Mouse (Mus musculus): ENCODE data around the gene Gm21983.

The Gm21983 gene

DNA sequence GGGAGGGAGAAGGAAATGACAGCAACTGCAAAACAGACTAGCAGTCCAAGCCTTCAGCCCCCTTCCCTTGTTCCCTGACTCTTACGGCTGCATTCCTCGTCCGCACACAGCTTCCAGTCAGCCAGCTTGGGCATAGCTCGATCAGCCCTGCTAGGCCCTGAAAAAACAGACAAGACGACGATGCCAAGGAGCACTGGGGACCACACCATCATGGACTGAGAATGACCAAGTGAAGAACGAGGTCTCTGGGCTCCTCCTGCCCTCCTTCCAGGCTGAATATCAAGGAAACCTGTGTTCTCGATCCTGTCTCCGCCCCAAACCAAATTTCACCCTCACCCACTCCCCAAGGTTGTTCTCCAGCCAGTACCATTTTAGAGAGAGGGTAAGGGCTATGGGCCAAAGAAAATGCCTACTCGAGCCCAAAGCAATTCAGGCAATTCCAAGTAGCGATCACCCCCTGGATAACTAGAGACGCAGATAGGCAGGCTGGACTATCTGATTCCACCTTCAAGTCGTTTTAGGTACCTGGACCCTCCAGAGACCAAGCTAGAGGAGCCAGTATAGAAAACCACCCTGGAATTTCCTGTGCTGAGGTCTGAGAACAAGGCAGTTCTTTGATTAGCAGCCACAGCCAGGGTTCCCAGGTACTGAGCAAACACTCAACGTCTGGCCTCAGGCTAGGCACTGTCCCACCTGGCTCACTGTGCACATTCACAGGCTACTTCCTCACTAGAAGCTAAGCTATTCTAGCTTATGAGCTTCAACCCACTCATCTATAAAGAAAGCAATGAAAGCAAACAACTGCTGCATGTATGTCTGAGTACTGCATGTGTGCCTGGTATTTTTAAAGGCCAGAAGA lies at the start of gene Gm21983, which contains the start of gene Mia:
TSS of gene Gm21983 (minus strand) at position 250 of the 859 bp plus-strand sequence.
TSS of gene Mia (minus strand) at position 321 of the 859 bp plus-strand sequence.
- DNase-seq (ENCODE audit: low read depth) = no peak

DNA sequence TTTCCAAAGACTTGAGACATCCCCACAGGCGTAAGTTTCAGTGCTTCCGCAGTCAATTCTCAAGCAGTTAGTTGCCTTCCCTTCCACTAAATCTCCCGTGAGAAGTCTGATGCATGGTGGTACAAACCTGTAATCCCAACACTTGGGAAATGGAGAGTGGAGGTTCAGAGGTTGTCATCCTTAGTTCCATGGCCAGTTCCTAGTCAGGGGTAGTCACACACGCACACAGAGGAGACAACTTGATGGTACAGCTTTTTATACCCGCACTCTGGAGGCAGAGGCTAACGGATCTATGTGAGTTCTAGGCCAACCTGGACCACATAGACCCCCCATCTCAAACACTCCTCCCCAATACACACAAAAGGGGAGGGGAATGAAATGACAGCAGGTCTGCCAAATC lies 48.0 kb upstream of the Gm21983 start:
- DNase-seq (ENCODE audit: low read depth) = no peak

DNA sequence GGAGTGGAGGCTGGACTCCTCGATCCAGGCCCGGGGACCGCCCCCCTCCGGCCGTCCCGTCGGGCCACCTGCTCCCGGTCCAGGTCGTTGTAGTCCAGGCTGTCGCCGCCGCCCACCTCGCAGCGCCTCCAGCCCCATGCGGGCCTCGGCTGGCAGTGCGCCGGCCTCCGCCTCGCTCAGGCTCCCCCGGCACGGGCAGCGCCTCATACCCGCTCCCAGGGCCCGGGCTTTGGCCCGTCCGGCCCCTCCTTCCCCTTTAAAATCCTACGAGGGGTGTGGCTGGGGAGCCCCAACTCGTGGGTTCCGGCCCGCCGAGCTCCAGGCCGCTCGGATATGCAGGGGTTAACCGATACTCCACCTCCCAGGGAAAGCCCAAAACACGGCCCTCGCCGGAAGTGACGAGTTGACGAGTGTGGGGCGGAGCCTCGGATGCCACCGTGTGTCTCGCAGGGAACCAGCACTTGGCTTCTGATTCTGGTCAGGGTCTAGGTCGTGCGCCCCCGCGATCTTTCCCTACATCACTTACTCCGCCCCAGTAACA lies 47.5 kb upstream of the Gm21983 start, which contains the start of gene Itpkc:
TSS of gene Itpkc (minus strand) at position 381 of the 541 bp plus-strand sequence.
- peak; percentile 94 for DNase-seq (ENCODE audit: low read depth)

DNA sequence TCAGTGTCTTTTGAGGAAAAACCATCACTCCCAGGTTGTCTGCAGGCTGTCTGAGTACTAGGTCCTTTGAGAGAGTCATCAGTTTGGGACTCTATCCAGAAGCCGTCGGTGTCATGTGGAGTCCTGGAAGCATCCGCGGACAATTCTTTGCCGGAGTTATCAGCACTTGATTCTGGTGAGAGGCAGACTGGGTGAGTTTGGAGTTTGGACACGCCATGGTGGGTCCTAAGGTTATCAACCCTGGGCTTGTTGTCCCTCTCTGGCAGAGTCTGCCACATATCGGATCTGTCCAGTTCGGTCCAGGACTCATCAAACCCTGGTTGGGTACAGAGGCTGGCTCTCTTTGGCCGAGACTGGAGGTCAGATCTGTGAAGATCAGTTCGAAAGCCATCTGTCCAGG lies 46.8 kb upstream of the Gm21983 start:
- DNase-seq (ENCODE audit: low read depth) = no peak

DNA sequence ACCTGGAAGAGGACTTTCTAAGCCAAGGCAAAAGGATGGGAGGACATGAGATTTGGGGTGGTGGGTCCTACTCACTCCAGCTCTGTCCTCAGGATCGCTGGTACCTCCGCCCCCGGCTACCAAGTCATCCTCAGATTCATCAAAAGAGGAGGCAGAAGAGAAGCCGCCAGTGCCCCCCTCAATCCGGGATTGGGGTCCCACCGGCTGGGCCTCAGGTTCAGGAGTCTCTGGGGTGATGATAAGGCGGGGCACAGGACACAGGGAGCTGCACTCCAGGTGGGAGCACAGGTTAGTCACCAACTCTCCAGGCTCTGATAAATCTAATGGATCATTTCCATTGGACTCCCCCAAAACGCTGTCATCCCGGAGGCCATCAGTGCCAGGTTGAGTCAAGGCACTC lies 46.4 kb upstream of the Gm21983 start:
- no peak for DNase-seq (ENCODE audit: low read depth)

DNA sequence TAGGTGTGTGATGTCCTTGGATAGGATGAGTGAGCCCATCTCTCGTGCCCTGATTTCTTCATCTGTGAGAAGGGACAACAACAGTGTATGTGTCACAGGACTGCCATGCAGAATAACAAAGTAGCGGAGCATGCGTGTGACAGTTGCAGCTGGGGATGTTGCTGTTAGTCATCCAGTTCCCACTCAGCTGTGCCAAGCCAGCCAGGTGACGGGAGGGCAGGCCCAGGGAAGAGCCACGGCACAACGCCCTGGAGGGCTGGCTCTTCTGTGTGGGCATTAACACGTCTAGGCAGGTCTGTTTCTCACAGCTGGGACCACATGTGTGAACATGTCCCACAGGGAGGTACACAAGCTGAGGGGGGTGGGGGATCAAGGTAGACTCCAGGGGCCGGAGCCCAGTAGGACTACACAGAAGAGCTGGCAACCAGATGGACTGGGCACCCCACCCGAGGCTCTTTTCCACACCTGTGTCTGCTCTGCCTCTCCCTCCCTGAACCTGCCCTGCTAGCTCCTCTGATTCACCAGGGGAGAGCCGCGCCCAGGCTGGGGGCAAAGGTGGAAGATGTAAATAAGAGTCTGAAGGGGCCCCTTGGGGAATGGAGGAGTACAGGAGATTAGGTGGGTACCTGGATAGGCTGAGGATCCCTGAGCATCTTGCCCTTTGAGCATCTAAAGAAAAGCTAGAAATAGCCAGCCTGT lies 44.1 kb upstream of the Gm21983 start:
- no peak for DNase-seq (ENCODE audit: low read depth)

DNA sequence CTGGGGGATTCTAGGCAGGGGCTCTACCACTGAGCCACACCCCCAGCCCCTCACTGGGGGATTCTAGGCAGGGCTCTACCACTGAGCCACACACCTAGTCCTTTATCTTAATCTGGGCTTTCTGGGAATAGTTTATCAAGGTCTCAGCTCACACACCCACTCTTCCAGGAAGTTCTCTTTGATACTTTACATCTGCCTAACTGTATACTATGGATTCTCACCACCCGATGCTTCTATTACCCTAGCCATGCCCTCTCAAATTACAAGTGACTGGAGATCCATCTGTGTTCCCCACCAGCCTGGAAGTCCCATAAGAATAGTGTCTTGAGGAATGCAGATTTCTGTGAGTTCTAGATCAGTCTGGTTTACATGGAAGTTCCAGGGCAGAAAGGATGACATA lies 41.7 kb upstream of the Gm21983 start:
- DNase-seq (ENCODE audit: low read depth) = peak; percentile 48

DNA sequence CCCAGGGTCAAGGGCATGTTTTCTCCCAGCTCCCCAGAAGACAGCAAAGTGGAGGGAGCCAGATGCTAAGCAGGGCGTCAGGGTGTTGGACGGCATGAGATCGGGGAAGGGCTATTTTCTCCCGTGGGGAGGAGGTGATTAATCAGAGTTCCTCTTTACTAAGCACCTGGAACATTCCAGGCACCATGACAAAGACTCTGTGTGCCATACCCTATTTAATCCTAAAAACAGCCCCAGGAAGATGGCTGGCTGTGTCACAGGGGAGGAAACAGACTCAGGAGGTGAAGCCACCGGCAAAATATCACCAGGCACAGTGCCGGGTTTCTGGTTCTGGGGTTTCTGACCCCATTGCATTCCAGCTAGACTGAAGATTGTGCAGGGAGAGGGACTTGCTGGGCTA lies 41.1 kb upstream of the Gm21983 start:
- no peak for DNase-seq (ENCODE audit: low read depth)

DNA sequence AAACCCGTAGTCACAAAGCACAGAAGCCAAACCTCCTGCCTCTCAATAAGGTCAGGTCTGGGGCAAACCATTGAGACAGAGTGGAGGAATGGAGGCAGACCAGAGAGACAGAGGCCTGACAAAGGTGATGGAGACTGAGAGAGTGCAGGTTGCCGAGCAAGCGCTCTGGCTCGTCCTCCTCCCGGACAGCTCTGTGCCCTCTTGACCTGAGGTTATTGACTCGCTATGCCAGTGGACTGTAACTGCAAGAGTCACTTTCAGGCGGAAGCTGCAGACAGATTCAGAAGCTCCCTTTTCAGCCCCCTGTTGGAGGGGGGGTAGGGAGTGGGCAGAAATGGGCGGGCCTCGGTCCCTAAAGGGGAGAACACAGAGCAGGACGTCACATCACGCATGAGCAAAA lies 39.1 kb upstream of the Gm21983 start:
- no peak for DNase-seq (ENCODE audit: low read depth)

DNA sequence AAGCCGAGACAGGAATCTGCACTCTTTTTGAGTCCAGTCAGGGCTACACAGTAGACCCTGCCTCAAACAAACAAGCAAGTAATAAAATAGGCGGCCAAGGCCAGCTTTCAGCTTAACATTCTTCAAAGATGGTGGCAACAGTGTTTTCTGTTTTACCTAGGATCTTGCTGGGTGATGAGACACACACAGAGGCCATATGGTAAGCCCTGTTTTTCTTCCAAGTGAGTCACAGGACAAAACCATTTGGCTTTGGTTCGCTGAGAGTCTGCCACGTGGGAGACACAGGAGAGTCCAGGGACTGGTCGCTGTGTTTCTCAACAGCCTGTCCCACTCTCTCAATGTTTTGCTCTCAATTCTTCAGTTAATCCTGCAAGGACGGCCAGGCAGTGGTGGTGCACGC lies 37.7 kb upstream of the Gm21983 start:
- no peak for DNase-seq (ENCODE audit: low read depth)

DNA sequence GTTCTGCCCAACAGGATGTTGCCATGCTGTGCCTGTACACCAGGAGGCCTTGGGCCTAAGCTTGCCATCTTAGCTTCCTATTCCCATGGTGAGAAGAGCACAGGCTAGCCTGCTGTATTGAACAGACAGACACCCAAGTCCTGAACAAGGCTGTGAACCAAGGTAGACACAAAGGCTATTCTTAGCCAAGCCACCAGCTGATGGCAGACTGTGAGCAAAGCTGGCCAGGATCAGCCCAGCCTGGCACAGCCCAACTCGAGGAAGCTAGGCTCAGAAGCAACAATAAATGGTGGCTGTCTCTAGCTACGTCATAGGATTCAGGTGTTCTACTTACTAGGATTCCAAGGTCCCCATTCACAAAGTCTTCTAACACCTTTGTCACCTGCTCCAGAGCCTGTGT lies 31.7 kb upstream of the Gm21983 start:
- DNase-seq (ENCODE audit: low read depth) = no peak

DNA sequence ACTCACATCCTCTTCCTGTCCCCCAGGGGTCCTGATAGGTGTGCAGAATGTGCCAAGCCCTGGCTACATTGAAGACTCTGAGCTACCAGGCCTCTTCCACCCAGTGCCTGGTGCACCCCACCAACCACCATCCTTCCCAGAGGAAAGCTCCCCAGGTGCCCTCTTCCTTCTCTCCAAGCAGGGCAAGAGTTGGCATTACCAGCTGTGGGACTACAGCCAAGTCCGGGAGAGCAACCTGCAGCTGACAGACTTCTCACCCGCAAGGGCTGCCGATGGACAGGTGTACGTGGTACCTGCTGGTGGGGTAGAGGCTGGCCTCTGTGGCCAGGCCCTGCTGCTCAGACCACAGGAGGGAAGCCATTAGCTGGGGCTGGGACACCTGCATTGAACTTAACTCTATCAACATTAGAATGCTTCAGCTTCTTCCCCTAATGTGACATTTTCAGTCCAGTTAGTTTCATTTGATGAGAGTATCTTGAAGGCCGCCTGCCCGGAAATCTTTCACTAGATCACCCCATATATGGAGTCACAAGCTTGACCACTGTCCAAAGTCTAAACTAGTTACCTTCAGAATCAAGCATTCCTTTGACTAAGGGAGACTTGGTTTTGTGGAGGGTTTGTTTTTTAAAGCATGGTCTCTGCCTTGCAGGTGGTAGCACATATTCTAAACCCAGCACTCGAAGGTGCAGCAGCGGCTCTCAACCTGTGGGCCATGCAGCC lies 23.0 kb upstream of the Gm21983 start:
- DNase-seq (ENCODE audit: low read depth) = no peak

DNA sequence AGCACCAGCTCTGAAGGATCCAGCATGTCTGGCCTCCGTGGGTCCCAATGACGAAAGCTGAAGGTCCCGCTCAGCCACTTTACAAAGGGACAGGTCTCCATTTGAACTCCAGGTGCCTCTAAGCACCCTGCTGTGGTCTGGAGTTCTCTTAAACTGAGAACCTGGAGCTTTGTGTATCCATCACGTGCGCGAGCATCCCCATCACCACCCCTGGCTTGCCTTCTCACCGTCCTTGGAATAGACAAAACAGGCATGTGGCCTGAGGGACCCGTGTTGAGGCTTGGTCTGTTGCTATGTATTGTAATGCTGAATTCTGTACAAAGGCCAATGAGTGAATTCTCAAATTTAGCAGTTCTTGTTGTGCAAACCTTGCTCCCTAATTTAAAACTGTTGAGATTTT lies 17.9 kb upstream of the Gm21983 start:
- DNase-seq (ENCODE audit: low read depth) = no peak

DNA sequence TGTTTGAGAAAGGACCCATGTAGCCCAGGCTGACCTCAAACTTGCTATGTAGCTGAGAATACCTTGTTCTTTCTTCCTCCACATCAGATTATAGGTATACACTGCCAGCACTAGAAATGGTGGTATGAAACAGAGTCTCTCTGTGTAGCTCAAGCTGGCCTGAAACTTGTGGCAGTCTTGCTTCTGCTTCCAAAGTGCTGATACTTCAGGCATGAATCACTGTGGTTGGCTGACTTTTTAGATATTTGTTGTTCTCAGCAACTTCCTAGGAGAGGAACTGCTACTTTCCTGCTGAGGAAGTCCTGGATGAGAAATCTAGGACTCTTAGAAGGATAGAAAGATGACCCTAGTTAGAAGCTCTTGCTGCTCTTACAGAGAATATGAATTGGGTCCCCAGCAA lies 17.5 kb upstream of the Gm21983 start:
- no peak for DNase-seq (ENCODE audit: low read depth)

DNA sequence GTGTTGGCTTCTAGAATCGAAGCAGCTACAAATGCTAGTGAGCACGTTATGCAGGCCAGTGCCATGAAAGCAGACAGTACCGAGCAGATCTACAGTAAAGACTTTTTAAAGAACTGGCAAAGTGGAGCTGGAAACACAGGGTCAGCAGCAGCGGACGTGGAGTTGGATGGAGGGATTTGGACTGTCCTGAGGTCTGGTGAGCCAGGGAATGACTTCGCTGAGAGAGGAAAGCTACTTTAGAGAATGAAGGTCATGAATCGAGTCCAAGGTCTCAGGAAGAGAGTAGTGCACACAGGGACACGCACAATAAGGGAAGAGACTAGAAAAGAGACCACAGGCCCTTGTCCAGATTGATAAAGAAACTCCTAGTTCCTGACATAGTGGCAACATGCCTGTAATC lies 16.7 kb upstream of the Gm21983 start:
- DNase-seq (ENCODE audit: low read depth) = no peak

DNA sequence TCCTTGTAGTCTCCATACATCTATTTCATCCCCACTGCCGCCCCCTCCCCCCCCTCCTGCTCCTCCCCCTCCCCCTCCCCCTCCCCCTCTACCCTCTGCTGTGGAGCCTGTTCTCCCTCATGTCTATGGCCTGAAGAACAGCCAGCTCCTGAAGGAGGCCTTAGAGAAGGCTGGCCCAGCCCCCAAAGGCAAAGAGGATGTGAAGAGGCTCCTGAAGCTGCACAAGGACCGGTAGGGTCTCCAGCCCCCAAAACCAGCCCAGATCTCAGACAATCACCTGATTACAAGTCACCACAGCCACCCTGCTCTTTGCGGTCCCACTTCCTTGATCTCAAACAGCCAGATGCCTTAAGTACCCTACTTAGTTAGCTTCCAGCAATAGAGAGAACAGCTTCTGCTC lies 16.2 kb upstream of the Gm21983 start:
- DNase-seq (ENCODE audit: low read depth) = no peak

DNA sequence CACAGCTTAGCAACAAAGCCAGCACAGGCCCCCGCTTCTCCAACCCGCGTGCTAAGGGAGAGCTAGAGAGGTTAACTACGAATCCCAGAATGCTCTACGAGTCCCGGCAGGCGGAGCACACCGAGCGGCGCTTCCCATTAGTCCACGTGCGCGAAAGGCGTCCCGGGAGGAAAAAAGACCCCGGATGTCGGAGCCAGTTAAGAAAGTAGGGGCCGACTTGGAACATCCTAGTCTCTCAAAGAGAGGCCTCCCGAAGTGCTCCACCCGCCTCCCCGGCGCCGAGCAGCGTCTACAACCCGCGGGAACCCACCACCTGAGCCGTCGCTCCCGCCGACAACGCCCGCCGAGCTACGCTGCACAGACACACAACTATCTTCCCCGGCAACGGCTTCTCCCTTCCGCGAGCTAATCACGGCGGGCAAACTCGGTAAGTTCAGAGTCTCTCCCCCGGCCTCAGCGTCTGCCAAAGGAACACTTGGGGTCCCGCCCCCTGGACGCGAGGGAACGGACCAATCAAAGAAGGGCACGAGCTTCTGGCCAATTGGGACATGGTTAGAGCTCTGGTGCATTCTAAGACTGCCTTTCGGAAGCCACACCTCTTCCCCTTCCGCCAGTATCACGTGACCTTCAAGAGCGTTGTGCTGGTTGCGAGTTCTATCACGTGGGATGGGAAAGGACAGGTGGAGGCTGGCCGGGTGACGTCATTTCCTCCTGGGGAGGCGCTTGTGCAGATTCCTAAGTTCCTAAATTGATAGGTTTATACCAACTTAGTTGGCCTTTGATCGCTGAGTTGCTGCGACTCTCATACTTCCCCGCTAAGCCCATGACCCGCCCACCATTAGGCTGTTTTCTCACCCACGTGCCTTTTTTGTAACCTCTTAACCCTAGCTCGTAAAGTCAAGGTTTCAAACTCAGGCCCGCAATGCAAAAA lies 15.1 kb upstream of the Gm21983 start, which contains the start of the genes BC024978 and Snrpa:
TSS of gene BC024978 (plus strand) at position 101 of the 931 bp plus-strand sequence.
TSS of gene Snrpa (minus strand) at position 591 of the 931 bp plus-strand sequence.
- peak; percentile 99 for DNase-seq (ENCODE audit: low read depth)

DNA sequence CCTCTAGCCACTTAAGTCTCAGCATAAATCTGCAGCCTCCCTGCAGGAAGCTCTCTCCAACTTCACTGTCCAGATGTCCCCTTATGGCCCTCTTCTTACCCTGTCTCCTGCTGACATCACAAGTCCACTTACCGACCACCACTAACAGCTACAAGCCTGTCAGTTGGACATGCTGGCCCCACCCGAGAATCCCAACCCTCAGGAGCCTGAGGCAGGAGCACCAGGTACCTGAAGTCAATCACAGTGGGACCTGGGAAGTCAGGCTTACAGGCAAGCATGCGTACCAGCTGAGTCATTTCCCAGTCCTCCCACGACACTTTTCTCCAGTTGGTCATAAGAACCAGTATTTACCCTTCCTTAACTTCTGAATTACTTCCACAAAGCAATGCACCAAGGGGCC lies 12.8 kb upstream of the Gm21983 start:
- DNase-seq (ENCODE audit: low read depth) = no peak

DNA sequence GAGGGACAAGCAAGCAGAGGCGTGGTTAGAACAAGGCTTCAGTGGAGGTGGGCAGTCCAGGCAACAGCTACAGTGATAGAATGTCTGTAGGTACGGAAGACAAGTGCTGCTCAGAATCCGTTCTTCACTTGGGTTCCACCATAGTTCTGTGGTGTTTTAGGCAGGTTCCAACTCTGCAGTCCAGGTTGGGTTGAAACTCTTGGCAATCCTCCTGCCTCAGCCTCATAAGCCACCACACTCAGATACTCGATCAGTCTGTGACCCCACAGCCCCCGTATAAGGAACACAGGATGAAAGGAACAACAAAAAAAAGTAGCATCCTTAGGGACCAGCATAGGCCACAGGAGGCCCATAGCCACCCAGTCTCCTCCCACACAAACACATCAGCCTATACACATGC lies 11.5 kb upstream of the Gm21983 start:
- no peak for DNase-seq (ENCODE audit: low read depth)

DNA sequence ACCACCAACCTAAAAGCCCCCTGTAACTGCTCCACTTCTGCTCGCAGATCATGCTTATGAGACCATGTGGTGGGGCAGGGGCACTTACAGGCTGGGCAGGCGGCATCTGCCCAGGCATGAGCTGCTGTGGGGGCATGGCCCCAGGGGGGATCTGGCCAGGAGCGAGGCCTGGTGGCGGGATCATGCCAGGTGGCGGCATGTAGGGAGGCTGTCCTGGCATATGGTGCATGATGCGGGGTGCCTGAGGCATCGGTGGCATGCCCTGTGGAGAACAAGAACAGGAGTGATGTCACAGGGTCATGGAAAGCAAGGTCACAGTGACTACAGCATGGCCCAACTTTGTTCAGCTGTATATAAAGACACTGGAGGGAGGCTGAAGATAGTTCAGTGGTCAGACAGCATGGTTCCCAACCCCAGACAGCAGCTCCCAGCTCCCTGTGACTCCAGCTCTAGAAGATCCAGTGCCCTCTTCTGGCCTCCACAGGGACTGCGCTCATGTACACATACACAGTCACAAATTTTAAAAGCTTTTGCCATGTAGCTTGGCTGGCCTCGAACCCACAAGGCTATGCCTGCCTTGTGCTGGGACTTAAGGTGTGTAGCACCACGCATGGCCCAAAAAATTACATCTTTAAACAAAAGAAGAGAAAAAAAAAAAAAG lies 8.5 kb upstream of the Gm21983 start:
- no peak for DNase-seq (ENCODE audit: low read depth)

DNA sequence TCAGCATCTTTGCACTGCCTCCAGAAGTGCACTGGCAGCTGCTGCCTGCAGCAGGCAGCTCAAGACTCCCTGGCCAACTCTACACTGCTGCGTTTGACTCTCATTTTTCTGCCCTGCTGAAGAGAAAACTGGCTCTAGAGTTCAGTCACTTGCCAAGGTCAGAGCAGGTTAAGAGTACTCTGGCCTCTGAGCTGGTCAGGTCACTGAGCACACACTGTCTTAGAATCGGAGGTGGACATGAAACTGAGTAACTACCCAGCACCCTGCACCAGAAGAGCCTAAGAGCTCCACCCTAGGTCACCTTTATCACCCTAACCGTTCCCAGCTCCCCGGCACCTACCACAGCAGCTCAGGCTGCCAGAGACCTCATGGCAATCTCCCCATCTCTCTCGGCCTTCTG lies 5.1 kb upstream of the Gm21983 start:
- DNase-seq (ENCODE audit: low read depth) = no peak

Data from c-Kit-positive CD71-positive TER-119-negative erythroid progenitor cells, embryonic 14.5 days (primary cell).